Mouse (Mus musculus) kidney, postnatal 0 days (tissue): Measurements from ENCODE around the gene Olfr1373. TPM values are rescaled to one million over a fixed set of nuclear protein-coding genes. Genes with fewer than 3 reads are reported as not detected.

ENCODE experiments used
- ATAC-seq: fragments of 200-750 bp; cut with Nextera tagmentation; replicated peaks from 2 replicates; pipeline ENCODE4 v1.8.0; 2017; ENCODE audit warnings: low read depth, moderate number of reproducible peaks, moderate TSS enrichment, moderate library complexity; ENCODE audit not compliant: low FRiP score
- DNase-seq: peaks from one replicate; pipeline ENCODE4 v3.0.0-alpha.2; 2016; ENCODE audit warnings: low spot score
- H3K27ac ChIP-seq: fragments of 300-500 bp; sonication (generic); 2 replicates; pipeline ENCODE4 v1.5.1; 2014; ENCODE audit warnings: mild to moderate bottlenecking
- H3K27me3 ChIP-seq: fragments of 300-500 bp; sonication (generic); 2 replicates; pipeline ENCODE4 v1.6.1; 2014; ENCODE audit warnings: low read length, mixed read lengths; ENCODE audit not compliant: insufficient read depth
- H3K36me3 ChIP-seq: fragments of 300-500 bp; sonication (generic); 2 replicates; pipeline ENCODE4 v1.6.1; 2014; ENCODE audit warnings: low read length, mixed read lengths; ENCODE audit not compliant: insufficient read depth
- H3K4me1 ChIP-seq: fragments of 300-500 bp; sonication (generic); replicated peaks from 2 replicates; pipeline ENCODE4 v1.6.1; 2014; ENCODE audit warnings: antibody characterized with exemption, low read length, mixed read lengths; ENCODE audit not compliant: insufficient read depth
- H3K4me2 ChIP-seq: fragments of 300-500 bp; sonication (generic); 2 replicates; pipeline ENCODE4 v1.6.1; 2014; ENCODE audit warnings: mild to moderate bottlenecking, low read length, moderate library complexity, mixed read lengths
- H3K4me3 ChIP-seq: fragments of 300-500 bp; sonication (generic); replicated peaks from 2 replicates; pipeline ENCODE4 v1.5.1; 2014; ENCODE audit warnings: low read depth, low read length
- H3K9ac ChIP-seq: fragments of 300-500 bp; sonication (generic); 2 replicates; pipeline ENCODE4 v1.6.1; 2014; ENCODE audit warnings: low read depth, low read length
- H3K9me3 ChIP-seq: fragments of 300-500 bp; sonication (generic); replicated peaks from 2 replicates; pipeline ENCODE4 v1.6.1; 2016; ENCODE audit warnings: low read length, inconsistent platforms, mixed read lengths
- CTCF ChIP-seq: IDR thresholded peaks from 2 replicates; pipeline ENCODE4 v1.5.1; 2016; ENCODE audit warnings: antibody characterized with exemption, low read depth, mild to moderate bottlenecking, moderate library complexity
- whole genome bisulfite sequencing: fragments of 180-500 bp; shearing (Covaris S2); extraction: QIAGEN DNeasy Blood & Tissue Kit; methylation state at CpG from one replicate; pipeline ENCODE4 v1.1.7; 2014; 5-methylcytosine and 5-hydroxymethylcytosine counted together
- microRNA-seq: library from miRNA; unstranded; fragments of <30 nt; microRNA quantifications from one replicate; pipeline ENCODE4, GENCODE M21; 2016
- polyA plus RNA-seq: library from polyadenylated mRNA; unstranded; fragments of >200 nt; fragmentation: Nextera tagmentation; extraction: Ambion mirVana; gene quantifications from 2 replicates; pipeline ENCODE4 v1.2.1, GENCODE M21; 2015

The Olfr1373 gene
- polyA plus RNA-seq, 1 experiment from 2014 or later: not detected

- Histone ChIP-seq H3K27ac (peak overlapping the region; percentile 100), H3K36me3 (no peaks in the 10 kb centered on the region), H3K4me2 (peak overlapping the region; percentile 81), H3K4me1 (peaks cover 24% of the 10 kb centered on the region), H3K9ac (peak overlapping the region; percentile 100), H3K4me3 (peak overlapping the region; percentile 100), H3K27me3 (no peaks in the 10 kb centered on the region), H3K9me3 (no peaks in the 10 kb centered on the region)
- ATAC-seq (peak; percentile 80), DNase-seq (peak; percentile 86)
- no peak for TF ChIP-seq CTCF
- 0% methylated on average over 57 of the region's 72 CpGs for WGBS
Observed at GRCm38 (mm10) chr11:52099031-52099761, 46.1 kb downstream of the Olfr1373 start.

GRCm38 (mm10) chr11:52098398-52098946 is 46.9 kb downstream of the Olfr1373 start, which contains the start of gene Ppp2ca:
Gene Ppp2ca (plus strand): TSS chr11:52098681.
- no peak for TF ChIP-seq CTCF
- DNase-seq (peak; percentile 99), ATAC-seq (peak; percentile 97)
- Histone ChIP-seq H3K4me2 (peak within 1 kb of the TSS; percentile 81), H3K27me3 (no peaks in the 10 kb centered on the region), H3K4me3 (peak within 1 kb of the TSS; percentile 100), H3K9ac (peak within 1 kb of the TSS; percentile 100), H3K9me3 (no peaks in the 10 kb centered on the region), H3K4me1 (peaks cover 24% of the 10 kb centered on the region), H3K36me3 (no peaks in the 10 kb centered on the region), H3K27ac (peak within 1 kb of the TSS; percentile 100)
- WGBS: under 1% methylated on average over 51 of the region's 53 CpGs

DNA sequence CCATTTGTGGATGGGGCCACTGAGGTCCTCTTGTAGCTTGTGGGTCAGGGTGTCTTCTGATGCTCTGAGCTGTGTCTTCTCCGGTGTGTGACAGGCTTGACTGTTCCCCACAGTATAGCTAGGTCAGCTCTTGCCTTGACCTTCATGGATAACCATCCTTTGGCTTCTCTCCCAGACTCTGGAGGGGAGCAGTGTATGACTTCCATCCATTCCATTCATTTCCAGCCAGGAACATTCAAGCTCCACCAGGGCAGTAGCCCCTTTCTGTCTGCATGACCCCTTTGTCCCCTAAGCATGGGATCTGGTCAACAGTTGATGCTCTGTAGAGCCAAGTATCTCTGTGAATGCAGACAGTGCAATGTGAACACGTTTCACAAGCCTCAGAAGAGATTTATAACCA is 47.7 kb downstream of the Olfr1373 start:
- H3K9ac ChIP-seq: no peak overlapping the region
- 58% methylated on average over 2 of the region's 2 CpGs for WGBS
- H3K4me3 ChIP-seq: no peak overlapping the region
- H3K4me1 ChIP-seq: peaks cover 24% of the 10 kb centered on the region
- DNase-seq (no peak), ATAC-seq (no peak)
- no peak for TF ChIP-seq CTCF
- H3K27ac ChIP-seq: peak overlapping the region; percentile 100; the same call in 1 of the 2 replicates
- H3K9me3 ChIP-seq: no peaks in the 10 kb centered on the region
- no peaks in the 10 kb centered on the region for H3K27me3 ChIP-seq
- no peaks in the 10 kb centered on the region for H3K36me3 ChIP-seq
- peak overlapping the region; percentile 70; the same call in 1 of the 2 replicates for H3K4me2 ChIP-seq

DNA sequence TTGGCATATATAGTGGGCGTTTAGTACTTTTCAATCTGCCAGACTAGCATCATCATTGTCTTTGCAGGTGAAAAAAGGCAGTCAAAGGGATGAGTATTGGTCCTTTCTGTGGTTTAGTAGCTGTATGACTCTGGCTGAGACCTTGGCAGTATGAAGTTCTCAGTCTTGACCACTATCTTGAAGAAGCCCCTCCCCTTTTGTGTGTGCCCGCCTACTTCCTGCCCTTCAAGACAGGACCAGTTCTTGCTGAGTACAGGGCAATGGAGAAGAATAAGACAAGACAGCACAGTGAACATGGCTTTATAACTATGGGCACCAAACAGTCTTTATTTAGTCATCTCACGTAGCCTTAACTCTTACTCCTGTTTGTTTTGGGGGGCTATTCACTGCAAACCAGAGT is 48.3 kb downstream of the Olfr1373 start:
- no peak for DNase-seq
- WGBS: 79% methylated on average over 3 of the region's 3 CpGs
- Histone ChIP-seq H3K27me3 (no peaks in the 10 kb centered on the region), H3K9ac (no peak overlapping the region), H3K4me1 (peaks cover 24% of the 10 kb centered on the region), H3K27ac (no peak overlapping the region), H3K36me3 (no peaks in the 10 kb centered on the region), H3K9me3 (no peaks in the 10 kb centered on the region), H3K4me2 (no peak overlapping the region), H3K4me3 (no peak overlapping the region)
- no peak for ATAC-seq
- no peak for TF ChIP-seq CTCF

Small RNA genes within 50 kb of the gene (microRNA-seq; reads per million reads assigned to microRNA genes)
- gene Gm24157: not detected
- 7.4 reads per million, percentile 20 among the genes with 10 or more reads in this experiment for gene Mir3061

Other genes starting within 250 kb of the Olfr1373 start
- 70.8 and 71.7 TPM in 2 replicates for gene Cdkn2aipnl, start 177.9 kb downstream of the Olfr1373 start, polyA plus RNA-seq
- gene Ube2b, start 144.8 kb downstream of the Olfr1373 start, polyA plus RNA-seq: 248 and 255 TPM in 2 replicates
- 10.3 and 10.6 TPM in 2 replicates for gene Cdkl3, start 141.3 kb downstream of the Olfr1373 start, polyA plus RNA-seq
- 60.2 and 63.0 TPM in 2 replicates for gene Ppp2ca, start 46.8 kb downstream of the Olfr1373 start, polyA plus RNA-seq
- gene Olfr1371, start 68.5 kb upstream of the Olfr1373 start, polyA plus RNA-seq: not detected in 2 replicates
- gene Skp1a, start 86.5 kb upstream of the Olfr1373 start, polyA plus RNA-seq: 917 and 950 TPM in 2 replicates
- gene Tcf7, start 137.5 kb upstream of the Olfr1373 start, polyA plus RNA-seq: 14.6 and 16.0 TPM in 2 replicates
- 355 and 398 TPM in 2 replicates for gene Vdac1, start 215.3 kb upstream of the Olfr1373 start, polyA plus RNA-seq